Mouse (Mus musculus) myocyte (in vitro differentiated cells): ENCODE measurements at regions not wholly inside any gene's neighbourhood (a gene's known extent, or its start where the extent isn't known, plus 50 kb on each side); places are given as distances from the start of the nearest gene placed in this dataset.

Experiments
- CEBPB ChIP-seq: IDR thresholded peaks from 2 replicates; pipeline ENCODE4 v1.6.1; 2011; ENCODE audit warnings: mild to moderate bottlenecking, moderate library complexity; ENCODE audit not compliant: poor library complexity, insufficient read depth, severe bottlenecking
- E2F4 ChIP-seq: IDR thresholded peaks from one replicate; pipeline ENCODE4 v1.6.1; 2011; ENCODE audit warnings: mild to moderate bottlenecking, control low read depth, moderate library complexity; ENCODE audit not compliant: insufficient read depth
- MAX ChIP-seq: IDR thresholded peaks from one replicate; pipeline ENCODE4 v1.6.1; 2011; ENCODE audit warnings: low read depth, mild to moderate bottlenecking, control low read depth
- MYOD1 ChIP-seq, 3 experiments: IDR thresholded peaks; one replicate each; pipeline ENCODE4 v1.6.1; 2011; ENCODE audit warnings: control low read depth in 2 of 3, low read depth in 2 of 3, mild to moderate bottlenecking in 2 of 3, moderate library complexity in 1 of 3; ENCODE audit not compliant: insufficient read length in 2 of 3, control insufficient read depth in 1 of 3
- MYOG ChIP-seq, 3 experiments: IDR thresholded peaks; one replicate each; pipeline ENCODE4 v1.6.1; 2011; ENCODE audit warnings: control low read depth in 2 of 3, low read depth in 2 of 3, mild to moderate bottlenecking in 2 of 3; ENCODE audit not compliant: insufficient read length in 2 of 3, control insufficient read depth in 1 of 3, insufficient read depth in 1 of 3
- POLR2A ChIP-seq: IDR thresholded peaks from one replicate; pipeline ENCODE4 v1.6.1; 2011; ENCODE audit warnings: low read depth, mild to moderate bottlenecking, control low read depth, moderate library complexity; ENCODE audit not compliant: insufficient read length
- POLR2AphosphoS2 ChIP-seq: IDR thresholded peaks from one replicate; pipeline ENCODE4 v1.6.1; 2011; ENCODE audit warnings: low read depth, control low read depth; ENCODE audit not compliant: insufficient read length
- REST ChIP-seq: IDR thresholded peaks from one replicate; pipeline ENCODE4 v1.6.1; 2011; ENCODE audit warnings: mild to moderate bottlenecking, control low read depth, moderate library complexity; ENCODE audit not compliant: insufficient read depth, insufficient read length
- TCF12 ChIP-seq: IDR thresholded peaks from one replicate; pipeline ENCODE4 v1.6.1; 2011; ENCODE audit warnings: mild to moderate bottlenecking, control low read depth; ENCODE audit not compliant: poor library complexity, insufficient read depth, severe bottlenecking
- TCF3 ChIP-seq: IDR thresholded peaks from one replicate; pipeline ENCODE4 v1.6.1; 2011; ENCODE audit warnings: low read depth, control low read depth; ENCODE audit not compliant: insufficient read length
- USF1 ChIP-seq: IDR thresholded peaks from one replicate; pipeline ENCODE4 v1.6.1; 2011; ENCODE audit warnings: low read depth, mild to moderate bottlenecking, control low read depth, moderate library complexity

GRCm38 (mm10) chrX:11204135-11204534 is 94.9 kb upstream of the H2al1a start:
- no peak for TF ChIP-seq POLR2A
- no peak for TF ChIP-seq TCF12
- no peak for TF ChIP-seq POLR2AphosphoS2
- TF ChIP-seq MYOG (IDR thresholded peaks at IDR 0.05; ENCODE audit: control insufficient read depth in 1 of 3, insufficient read depth in 1 of 3, insufficient read length in 2 of 3, low read depth in 2 of 3): no peak
- TF ChIP-seq E2F4: no peak
- no peak for TF ChIP-seq CEBPB
- TF ChIP-seq USF1: no peak
- TF ChIP-seq MYOD1 (IDR thresholded peaks at IDR 0.05; ENCODE audit: control insufficient read depth in 1 of 3, insufficient read length in 2 of 3, low read depth in 2 of 3): no peak
- TF ChIP-seq MAX: no peak
- TF ChIP-seq REST: no peak
- TF ChIP-seq TCF3: no peak
